Mouse (Mus musculus): ENCODE measurements around the gene Tex45. TPM values are rescaled to one million over a fixed set of nuclear protein-coding genes. Genes with fewer than 3 reads are reported as not detected.
A peak's percentile ranks its signal among the peaks of the same experiment; 100 is the strongest.

Gene Tex45
- polyA plus RNA-seq, 1 experiment from 2014 or later: not detected

DNA sequence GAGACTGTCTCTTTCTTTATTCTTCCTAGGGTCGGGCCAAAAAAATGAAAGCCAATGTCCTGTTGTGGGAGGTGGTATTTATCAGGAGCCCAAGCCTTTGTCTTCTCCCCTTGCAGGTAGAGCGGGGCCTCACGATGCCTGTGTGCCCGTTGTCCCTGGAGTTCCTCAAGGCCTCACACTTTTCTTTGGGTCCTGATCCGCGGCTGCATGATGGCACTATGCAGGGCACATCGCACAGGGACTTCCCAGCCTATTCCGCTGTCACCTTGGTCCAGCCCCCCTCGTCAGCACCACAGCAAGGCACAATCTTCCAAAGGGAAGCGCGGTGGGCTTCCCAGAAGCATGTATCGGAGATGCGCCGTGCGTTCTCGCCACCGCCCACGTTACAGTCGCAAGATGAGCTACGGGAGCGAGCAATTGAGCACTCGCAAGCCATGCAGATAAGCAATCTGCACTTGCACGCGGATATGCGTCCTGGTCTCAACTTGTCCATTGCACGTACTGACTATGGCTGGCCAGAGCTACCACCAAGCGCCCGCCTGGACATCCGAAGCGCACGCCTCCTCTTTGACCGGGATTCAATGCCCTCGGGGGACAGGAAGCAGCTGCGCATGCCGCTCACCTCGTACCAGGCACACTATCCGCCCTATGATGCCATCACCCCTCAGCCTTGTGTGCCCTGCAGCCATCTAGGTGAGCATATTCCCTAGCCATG is 5.2 kb downstream of the Tex45 start:
- WGBS: 21% methylated on average over 37 of the region's 37 CpGs
- Histone ChIP-seq H3K36me3 (ENCODE audit: control insufficient read depth, insufficient read depth, low read length) (no peaks in the 10 kb centered on the region), H3K4me2 (ENCODE audit: low read length) (peak overlapping the region; percentile 46), H3K9me3 (ENCODE audit: control insufficient read depth, low read length) (no peaks in the 10 kb centered on the region), H3K27ac (ENCODE audit: low read depth) (no peak overlapping the region), H3K4me1 (replicated peaks; ENCODE audit: control insufficient read depth, insufficient read depth, low read length) (no peaks in the 10 kb centered on the region; the same call in 1 of the 2 replicates), H3K27me3 (replicated peaks; ENCODE audit: control insufficient read depth, insufficient read depth, low read length) (no peaks in the 10 kb centered on the region), H3K4me3 (ENCODE audit: low read depth, low read length) (peak overlapping the region; percentile 10), H3K9ac (ENCODE audit: low read length) (no peak overlapping the region)
- no peak for DNase-seq (ENCODE audit: low spot score)
- 0 out of 2 replicates have a peak, but pooled peaks have one; percentile 32 for ATAC-seq (replicated peaks; ENCODE audit: low FRiP score, low TSS enrichment, low read depth)

DNA sequence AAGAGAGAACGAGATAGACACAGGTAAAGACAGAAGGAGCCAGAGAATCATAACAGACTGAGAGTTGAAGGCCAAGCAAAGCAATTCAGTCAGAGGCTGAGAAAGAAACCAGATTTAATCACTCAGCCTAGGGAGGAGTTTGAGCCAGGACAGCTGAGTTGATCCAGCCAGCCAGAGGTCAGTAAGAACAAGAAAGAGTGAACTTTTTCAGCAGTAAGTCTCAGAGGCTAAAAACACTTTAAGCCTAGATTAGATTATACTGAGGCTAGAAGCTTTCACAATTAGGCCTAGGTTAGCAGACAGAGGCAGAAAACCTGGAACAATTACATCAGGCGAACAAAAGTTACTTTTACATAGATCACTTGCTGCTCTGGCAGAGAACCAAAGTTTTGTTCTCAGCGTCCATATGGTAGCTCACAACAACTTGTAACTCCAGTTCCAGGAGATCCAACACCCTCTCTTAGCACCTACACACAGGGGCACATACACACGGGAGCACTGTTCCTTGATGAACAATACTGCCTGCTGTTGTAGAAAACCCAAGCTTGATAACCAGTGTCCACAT is 9.6 kb downstream of the Tex45 start:
- 60% methylated on average over 4 of the region's 4 CpGs for WGBS
- H3K27ac ChIP-seq (ENCODE audit: low read depth): no peak overlapping the region
- H3K4me2 ChIP-seq (ENCODE audit: low read length): no peak overlapping the region
- no peaks in the 10 kb centered on the region for H3K27me3 ChIP-seq (replicated peaks; ENCODE audit: control insufficient read depth, insufficient read depth, low read length)
- H3K9ac ChIP-seq (ENCODE audit: low read length): no peak overlapping the region
- no peaks in the 10 kb centered on the region for H3K36me3 ChIP-seq (ENCODE audit: control insufficient read depth, insufficient read depth, low read length)
- H3K4me3 ChIP-seq (ENCODE audit: low read depth, low read length): no peak overlapping the region
- H3K4me1 ChIP-seq (replicated peaks; ENCODE audit: control insufficient read depth, insufficient read depth, low read length): no peaks in the 10 kb centered on the region; the same call in 1 of the 2 replicates
- H3K9me3 ChIP-seq (ENCODE audit: control insufficient read depth, low read length): no peaks in the 10 kb centered on the region
- ATAC-seq (replicated peaks; ENCODE audit: low FRiP score, low TSS enrichment, low read depth) (no peak), DNase-seq (ENCODE audit: low spot score) (no peak)

DNA sequence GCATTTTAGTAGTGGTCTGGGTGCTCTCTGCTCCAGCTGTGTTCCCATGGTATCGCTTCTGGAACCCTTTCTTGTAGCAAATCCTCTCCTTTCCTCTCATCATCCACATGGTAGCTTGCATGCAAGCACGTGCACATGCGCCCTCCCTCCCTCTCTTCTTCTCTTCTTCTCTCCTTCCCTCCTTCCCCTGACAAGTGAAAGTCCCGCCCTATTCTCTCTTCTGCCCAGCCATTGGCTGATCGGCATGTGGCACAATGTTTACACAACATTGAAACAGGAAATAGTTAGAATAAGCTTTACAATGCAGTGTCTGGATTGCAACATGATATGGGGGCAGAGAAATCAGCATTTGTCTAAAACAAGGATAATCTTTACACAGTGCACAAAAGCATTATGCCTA is 10.9 kb downstream of the Tex45 start:
- no peak for DNase-seq (ENCODE audit: low spot score)
- WGBS: 59% methylated on average over 5 of the region's 5 CpGs
- Histone ChIP-seq H3K27me3 (replicated peaks; ENCODE audit: control insufficient read depth, insufficient read depth, low read length) (no peaks in the 10 kb centered on the region), H3K36me3 (ENCODE audit: control insufficient read depth, insufficient read depth, low read length) (no peaks in the 10 kb centered on the region), H3K9me3 (ENCODE audit: control insufficient read depth, low read length) (no peaks in the 10 kb centered on the region), H3K27ac (ENCODE audit: low read depth) (no peak overlapping the region), H3K4me3 (ENCODE audit: low read depth, low read length) (no peak overlapping the region), H3K9ac (ENCODE audit: low read length) (no peak overlapping the region), H3K4me2 (ENCODE audit: low read length) (no peak overlapping the region), H3K4me1 (replicated peaks; ENCODE audit: control insufficient read depth, insufficient read depth, low read length) (no peaks in the 10 kb centered on the region; the same call in 1 of the 2 replicates)
- ATAC-seq (replicated peaks; ENCODE audit: low FRiP score, low TSS enrichment, low read depth): no peak

DNA sequence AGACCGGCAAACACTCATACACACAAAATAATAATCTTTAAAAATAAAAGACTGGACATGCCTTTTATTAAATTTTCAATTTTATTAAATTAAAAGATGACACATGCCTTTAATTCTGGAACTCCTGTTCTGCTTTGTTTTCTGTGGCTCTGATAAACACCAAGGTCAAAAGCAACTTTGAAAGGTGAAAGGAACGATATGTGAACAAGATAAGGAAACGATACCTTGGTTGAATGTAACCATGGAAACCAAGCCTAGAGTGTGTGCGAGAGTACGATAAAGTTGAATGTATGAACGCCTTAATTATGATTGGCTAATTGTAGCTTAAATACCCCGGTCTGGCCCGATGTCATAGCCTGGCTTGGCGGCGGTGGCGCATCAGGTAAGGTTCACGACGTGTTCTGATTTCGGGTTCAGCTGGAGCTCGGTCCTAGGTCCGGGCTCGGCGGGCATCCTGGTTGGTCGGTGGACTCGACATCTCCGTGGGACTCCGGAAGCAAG is 11.6 kb downstream of the Tex45 start:
- Histone ChIP-seq H3K9ac (ENCODE audit: low read length) (no peak overlapping the region), H3K36me3 (ENCODE audit: control insufficient read depth, insufficient read depth, low read length) (no peaks in the 10 kb centered on the region), H3K27ac (ENCODE audit: low read depth) (no peak overlapping the region), H3K4me2 (ENCODE audit: low read length) (no peak overlapping the region), H3K9me3 (ENCODE audit: control insufficient read depth, low read length) (no peaks in the 10 kb centered on the region), H3K27me3 (replicated peaks; ENCODE audit: control insufficient read depth, insufficient read depth, low read length) (no peaks in the 10 kb centered on the region), H3K4me1 (replicated peaks; ENCODE audit: control insufficient read depth, insufficient read depth, low read length) (no peaks in the 10 kb centered on the region; the same call in 1 of the 2 replicates), H3K4me3 (ENCODE audit: low read depth, low read length) (no peak overlapping the region)
- 84% methylated on average over 22 of the region's 22 CpGs for WGBS
- no peak for ATAC-seq (replicated peaks; ENCODE audit: low FRiP score, low TSS enrichment, low read depth)
- no peak for DNase-seq (ENCODE audit: low spot score)

DNA sequence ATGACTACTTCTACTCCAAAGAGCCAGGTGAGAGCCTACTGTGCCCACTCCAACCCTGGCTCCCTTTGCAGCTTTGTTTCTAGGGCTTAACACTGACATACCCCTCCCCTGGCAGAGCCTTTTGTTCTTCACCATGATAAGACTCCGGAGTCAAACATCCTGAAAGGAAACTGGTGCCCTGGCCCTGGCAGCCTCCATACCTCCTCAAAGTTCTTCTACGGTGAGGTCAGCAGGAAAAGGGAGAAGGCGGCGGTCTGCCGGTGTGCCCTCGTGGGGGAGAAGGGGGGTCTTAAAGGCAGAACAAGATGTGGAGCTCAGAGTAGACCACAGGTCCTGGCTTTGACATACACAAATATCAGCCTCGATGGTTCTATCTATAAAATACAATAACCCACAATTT is 12.9 kb downstream of the Tex45 start:
- no peak overlapping the region for H3K4me2 ChIP-seq (ENCODE audit: low read length)
- DNase-seq (ENCODE audit: low spot score): no peak
- 83% methylated on average over 7 of the region's 7 CpGs for WGBS
- no peaks in the 10 kb centered on the region; the same call in 1 of the 2 replicates for H3K4me1 ChIP-seq (replicated peaks; ENCODE audit: control insufficient read depth, insufficient read depth, low read length)
- no peaks in the 10 kb centered on the region for H3K9me3 ChIP-seq (ENCODE audit: control insufficient read depth, low read length)
- H3K36me3 ChIP-seq (ENCODE audit: control insufficient read depth, insufficient read depth, low read length): no peaks in the 10 kb centered on the region
- no peak overlapping the region for H3K9ac ChIP-seq (ENCODE audit: low read length)
- no peak overlapping the region for H3K4me3 ChIP-seq (ENCODE audit: low read depth, low read length)
- H3K27ac ChIP-seq (ENCODE audit: low read depth): no peak overlapping the region
- no peak for ATAC-seq (replicated peaks; ENCODE audit: low FRiP score, low TSS enrichment, low read depth)
- H3K27me3 ChIP-seq (replicated peaks; ENCODE audit: control insufficient read depth, insufficient read depth, low read length): no peaks in the 10 kb centered on the region

DNA sequence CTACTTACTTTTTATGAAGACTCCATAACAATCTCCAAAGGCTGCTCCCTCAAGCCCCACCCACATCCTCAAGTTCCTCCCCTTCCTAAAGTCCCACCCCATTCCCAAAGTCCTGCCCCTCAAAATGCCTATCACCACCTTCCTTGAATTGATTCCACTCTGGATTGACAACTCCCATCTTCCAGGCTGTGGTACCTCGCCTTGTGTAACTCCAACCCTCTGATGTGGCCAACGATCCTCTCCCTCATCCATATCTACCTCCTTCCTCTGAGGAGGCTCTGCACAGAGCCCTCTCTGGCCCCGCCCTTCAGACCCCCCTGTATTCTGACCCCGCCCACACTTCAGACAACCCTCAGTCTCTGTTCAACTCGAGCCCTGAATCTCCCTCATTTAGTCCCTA is 14.5 kb downstream of the Tex45 start:
- no peak for ATAC-seq (replicated peaks; ENCODE audit: low FRiP score, low TSS enrichment, low read depth)
- H3K36me3 ChIP-seq (ENCODE audit: control insufficient read depth, insufficient read depth, low read length): no peaks in the 10 kb centered on the region
- H3K9me3 ChIP-seq (ENCODE audit: control insufficient read depth, low read length): no peaks in the 10 kb centered on the region
- no peak overlapping the region for H3K27ac ChIP-seq (ENCODE audit: low read depth)
- no peaks in the 10 kb centered on the region; the same call in 1 of the 2 replicates for H3K4me1 ChIP-seq (replicated peaks; ENCODE audit: control insufficient read depth, insufficient read depth, low read length)
- no peak overlapping the region for H3K4me3 ChIP-seq (ENCODE audit: low read depth, low read length)
- H3K9ac ChIP-seq (ENCODE audit: low read length): no peak overlapping the region
- no peak for DNase-seq (ENCODE audit: low spot score)
- H3K4me2 ChIP-seq (ENCODE audit: low read length): no peak overlapping the region
- no peaks in the 10 kb centered on the region for H3K27me3 ChIP-seq (replicated peaks; ENCODE audit: control insufficient read depth, insufficient read depth, low read length)
- 25% methylated on average over 5 of the region's 5 CpGs for WGBS

DNA sequence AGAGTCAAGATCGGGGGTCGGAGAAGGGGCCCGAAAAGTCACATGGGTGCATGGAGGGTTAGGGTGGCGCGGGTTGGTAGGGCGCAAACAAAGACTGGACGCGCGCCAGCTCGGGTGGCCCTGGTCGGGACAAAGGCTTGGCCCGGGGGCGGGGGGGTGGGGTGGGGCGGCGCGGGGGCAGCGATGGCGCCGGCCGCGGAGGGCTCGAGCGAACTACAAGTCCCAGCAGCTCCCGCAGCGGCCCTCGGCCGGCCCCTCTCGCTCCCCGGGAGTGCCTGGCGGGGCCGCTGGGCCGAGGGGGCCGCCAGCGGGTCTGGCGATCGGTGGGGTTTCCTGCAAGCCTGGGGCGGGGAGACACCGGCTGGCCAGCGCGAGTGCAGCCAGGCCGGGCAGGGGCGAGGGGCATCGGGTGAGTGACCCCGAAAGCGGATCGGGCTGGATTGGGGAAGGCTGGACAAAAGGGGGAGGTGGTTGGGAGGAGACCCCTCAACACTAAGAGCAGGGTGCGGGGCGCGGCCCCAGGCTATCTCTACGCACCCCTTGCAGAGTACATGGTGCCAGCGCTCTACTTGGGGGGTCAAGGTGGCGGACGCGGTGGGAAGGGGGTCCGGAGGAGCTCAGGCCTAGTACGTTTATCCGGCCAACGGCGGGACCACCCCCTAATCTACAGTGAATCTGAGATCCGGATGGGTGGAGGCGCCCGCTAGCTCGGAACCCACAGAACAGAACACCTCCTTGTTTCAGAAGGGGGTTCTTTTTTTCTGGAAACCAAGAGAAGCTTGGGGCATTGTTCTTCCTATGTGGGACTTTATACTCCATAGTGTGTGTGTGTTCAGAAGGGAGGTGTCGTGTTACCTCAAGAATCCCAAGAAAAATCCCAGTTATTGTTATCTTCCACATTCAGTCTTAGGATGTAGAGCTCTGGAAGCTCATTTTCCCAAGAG is 22.5 kb downstream of the Tex45 start, which contains the start of gene Zfp358:
Zfp358 (plus strand) TSS at position 238 of the 944 bp plus-strand sequence.
- H3K4me3 ChIP-seq (ENCODE audit: low read depth, low read length): peak within 1 kb of the TSS; percentile 92
- peak within 1 kb of the TSS; percentile 99 for H3K9ac ChIP-seq (ENCODE audit: low read length)
- H3K4me1 ChIP-seq (replicated peaks; ENCODE audit: control insufficient read depth, insufficient read depth, low read length): peaks cover 9% of the 10 kb centered on the region
- peaks cover 25% of the 10 kb centered on the region for H3K36me3 ChIP-seq (ENCODE audit: control insufficient read depth, insufficient read depth, low read length)
- H3K9me3 ChIP-seq (ENCODE audit: control insufficient read depth, low read length): peaks cover 10% of the 10 kb centered on the region
- no peaks in the 10 kb centered on the region for H3K27me3 ChIP-seq (replicated peaks; ENCODE audit: control insufficient read depth, insufficient read depth, low read length)
- peak within 1 kb of the TSS; percentile 84 for H3K27ac ChIP-seq (ENCODE audit: low read depth)
- H3K4me2 ChIP-seq (ENCODE audit: low read length): peak within 1 kb of the TSS; percentile 81
- DNase-seq (ENCODE audit: low spot score) (peak; percentile 90), ATAC-seq (replicated peaks; ENCODE audit: low FRiP score, low TSS enrichment, low read depth) (peak; percentile 88)
- under 1% methylated on average over 52 of the region's 64 CpGs for WGBS

DNA sequence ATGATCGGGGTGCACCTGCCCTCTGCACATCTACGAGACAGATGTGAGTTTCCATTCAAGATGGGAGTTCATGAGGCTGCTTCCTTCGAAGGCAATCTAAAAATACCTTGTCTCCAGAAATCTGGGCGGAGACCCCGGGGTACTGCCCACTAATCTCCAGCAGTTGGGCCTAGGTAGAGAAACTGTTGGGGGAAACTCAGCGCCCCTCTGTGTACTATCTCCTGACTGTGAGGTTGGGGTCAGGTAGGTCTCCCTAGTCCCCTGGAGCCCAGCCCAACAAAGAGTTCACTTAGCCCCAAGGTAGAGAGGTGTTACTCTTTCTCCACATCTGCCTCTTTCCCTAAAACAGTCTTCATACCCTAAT is 23.2 kb downstream of the Tex45 start:
- Histone ChIP-seq H3K4me2 (ENCODE audit: low read length) (peak overlapping the region; percentile 81), H3K36me3 (ENCODE audit: control insufficient read depth, insufficient read depth, low read length) (peaks cover 25% of the 10 kb centered on the region), H3K9ac (ENCODE audit: low read length) (peak overlapping the region; percentile 99), H3K4me1 (replicated peaks; ENCODE audit: control insufficient read depth, insufficient read depth, low read length) (peaks cover 9% of the 10 kb centered on the region), H3K9me3 (ENCODE audit: control insufficient read depth, low read length) (peaks cover 10% of the 10 kb centered on the region), H3K27ac (ENCODE audit: low read depth) (peak overlapping the region; percentile 84), H3K4me3 (ENCODE audit: low read depth, low read length) (peak overlapping the region; percentile 92), H3K27me3 (replicated peaks; ENCODE audit: control insufficient read depth, insufficient read depth, low read length) (no peaks in the 10 kb centered on the region)
- 38% methylated on average over 6 of the region's 6 CpGs for WGBS
- DNase-seq (ENCODE audit: low spot score) (no peak), ATAC-seq (replicated peaks; ENCODE audit: low FRiP score, low TSS enrichment, low read depth) (peak; percentile 10; the same call in 1 of the 2 replicates)

Measured in intestine, embryonic 14.5 days (tissue).